Mouse (Mus musculus) hindbrain, embryonic 10.5 days (tissue): ENCODE results near the gene Lgals4. TPM values are rescaled to one million over a fixed set of nuclear protein-coding genes. Genes with fewer than 3 reads are reported as not detected.

ENCODE experiments used
- DNase-seq: peaks from one replicate; pipeline ENCODE4 v3.0.0-alpha.2; 2017; ENCODE audit warnings: low spot score
- H3K27ac ChIP-seq: fragments of 300-500 bp; sonication (generic); 2 replicates; pipeline ENCODE4 v1.5.1; 2016; ENCODE audit warnings: mild to moderate bottlenecking, moderate library complexity
- H3K27me3 ChIP-seq: fragments of 300-500 bp; sonication (generic); 2 replicates; pipeline ENCODE4 v1.6.1; 2016; ENCODE audit warnings: mild to moderate bottlenecking; ENCODE audit not compliant: poor library complexity, insufficient read depth, severe bottlenecking
- H3K36me3 ChIP-seq: fragments of 300-500 bp; sonication (generic); 2 replicates; pipeline ENCODE4 v1.6.1; 2016; ENCODE audit warnings: mild to moderate bottlenecking, moderate library complexity
- H3K4me1 ChIP-seq: fragments of 300-500 bp; sonication (generic); replicated peaks from 2 replicates; pipeline ENCODE4 v1.6.1; 2016; ENCODE audit warnings: mild to moderate bottlenecking
- H3K4me3 ChIP-seq: fragments of 300-500 bp; sonication (generic); 2 replicates; pipeline ENCODE4 v1.5.1; 2016; ENCODE audit warnings: mild to moderate bottlenecking, moderate library complexity
- H3K9me3 ChIP-seq: fragments of 300-500 bp; sonication (generic); 2 replicates; pipeline ENCODE4 v1.6.1; 2016; ENCODE audit warnings: mild to moderate bottlenecking, moderate library complexity
- WGBS: fragments of 180-500 bp; shearing (Covaris S2); methylation state at CpG from one replicate; pipeline ENCODE4 v1.1.7; 2016; 5-methylcytosine and 5-hydroxymethylcytosine counted together
- polyA plus RNA-seq: library from polyadenylated mRNA; unstranded; fragments of >200 nt; fragmentation: Nextera tagmentation; extraction: Ambion mirVana; gene quantifications from 2 replicates; pipeline ENCODE4 v1.2.1, GENCODE M21; 2016

The Lgals4 gene
- polyA plus RNA-seq, 1 experiment from 2014 or later = 3.9 TPM

GRCm38 (mm10) chr7:28811228-28811627, 22.4 kb upstream of the Lgals4 start:
- H3K4me1 ChIP-seq = peaks cover 63% of the 10 kb centered on the region
- WGBS = under 1% methylated on average over 40 of the region's 40 CpGs

GRCm38 (mm10) chr7:28811640-28812275, 21.9 kb upstream of the Lgals4 start:
- Histone ChIP-seq H3K36me3 (peaks cover 53% of the 10 kb centered on the region), H3K4me3 (peak overlapping the region; percentile 87), H3K27ac (peak overlapping the region; percentile 100), H3K27me3 (no peaks in the 10 kb centered on the region), H3K4me1 (peaks cover 66% of the 10 kb centered on the region), H3K9me3 (no peaks in the 10 kb centered on the region)
- 18% methylated on average over 7 of the region's 7 CpGs for WGBS
- DNase-seq = no peak

More at GRCm38 (mm10) chr7:28811228-28811627, 22.4 kb upstream of the Lgals4 start:
- H3K36me3 ChIP-seq = peaks cover 48% of the 10 kb centered on the region
- H3K27ac ChIP-seq = peak overlapping the region; percentile 100
- H3K4me3 ChIP-seq = peak overlapping the region; percentile 87
- H3K9me3 ChIP-seq = no peaks in the 10 kb centered on the region
- DNase-seq = peak; percentile 93
- H3K27me3 ChIP-seq = no peaks in the 10 kb centered on the region

- Histone ChIP-seq H3K4me1 (peaks cover 72% of the 10 kb centered on the region), H3K36me3 (peaks cover 60% of the 10 kb centered on the region), H3K4me3 (peak overlapping the region; percentile 87), H3K27ac (peak overlapping the region; percentile 100; the same call in 1 of the 2 replicates), H3K27me3 (no peaks in the 10 kb centered on the region), H3K9me3 (no peaks in the 10 kb centered on the region)
- WGBS = 76% methylated on average over 4 of the region's 4 CpGs
- DNase-seq = no peak
Measured at GRCm38 (mm10) chr7:28812436-28812835, 21.2 kb upstream of the Lgals4 start.

GRCm38 (mm10) chr7:28812949-28813348, 20.7 kb upstream of the Lgals4 start:
- Histone ChIP-seq H3K27me3 (no peaks in the 10 kb centered on the region), H3K4me3 (peak overlapping the region; percentile 87), H3K9me3 (no peaks in the 10 kb centered on the region), H3K27ac (no peak overlapping the region), H3K36me3 (peaks cover 65% of the 10 kb centered on the region), H3K4me1 (peaks cover 72% of the 10 kb centered on the region)
- DNase-seq = no peak
- WGBS = 91% methylated on average over 5 of the region's 5 CpGs

GRCm38 (mm10) chr7:28814306-28815034, 19.2 kb upstream of the Lgals4 start:
- Histone ChIP-seq H3K9me3 (no peaks in the 10 kb centered on the region), H3K4me1 (peaks cover 79% of the 10 kb centered on the region), H3K4me3 (peak overlapping the region; percentile 87; the same call in 1 of the 2 replicates), H3K27me3 (no peaks in the 10 kb centered on the region), H3K27ac (no peak overlapping the region), H3K36me3 (peaks cover 79% of the 10 kb centered on the region)
- no peak for DNase-seq
- 91% methylated on average over 5 of the region's 5 CpGs for WGBS

- WGBS = 92% methylated on average over 9 of the region's 9 CpGs
- Histone ChIP-seq H3K4me3 (0 out of 2 replicates have a peak overlapping the region, but pooled peaks have one; percentile 12), H3K9me3 (no peaks in the 10 kb centered on the region), H3K27ac (no peak overlapping the region), H3K27me3 (no peaks in the 10 kb centered on the region), H3K36me3 (peaks cover 87% of the 10 kb centered on the region), H3K4me1 (peaks cover 84% of the 10 kb centered on the region)
- no peak for DNase-seq
Measured at GRCm38 (mm10) chr7:28815230-28815629, 18.4 kb upstream of the Lgals4 start.

- no peaks in the 10 kb centered on the region for H3K27me3 ChIP-seq
- no peak overlapping the region for H3K27ac ChIP-seq
- peaks cover 94% of the 10 kb centered on the region for H3K4me1 ChIP-seq
- DNase-seq = no peak
- no peak overlapping the region for H3K4me3 ChIP-seq
- H3K36me3 ChIP-seq = peaks cover 97% of the 10 kb centered on the region
- WGBS = 86% methylated on average over 9 of the region's 9 CpGs
- no peaks in the 10 kb centered on the region for H3K9me3 ChIP-seq
Measured at GRCm38 (mm10) chr7:28816201-28816600, 17.5 kb upstream of the Lgals4 start.

- H3K36me3 ChIP-seq = peaks cover 99% of the 10 kb centered on the region
- DNase-seq = no peak
- no peaks in the 10 kb centered on the region for H3K27me3 ChIP-seq
- H3K4me3 ChIP-seq = no peak overlapping the region
- H3K4me1 ChIP-seq = peaks cover 96% of the 10 kb centered on the region
- no peaks in the 10 kb centered on the region for H3K9me3 ChIP-seq
- no peak overlapping the region for H3K27ac ChIP-seq
- 97% methylated on average over 10 of the region's 10 CpGs for WGBS
Measured at GRCm38 (mm10) chr7:28816920-28817319, 16.7 kb upstream of the Lgals4 start.

GRCm38 (mm10) chr7:28817524-28817923, 16.1 kb upstream of the Lgals4 start:
- 83% methylated on average over 6 of the region's 6 CpGs for WGBS
- no peak for DNase-seq
- H3K36me3 ChIP-seq = peaks cover 99% of the 10 kb centered on the region
- H3K27me3 ChIP-seq = no peaks in the 10 kb centered on the region
- H3K4me1 ChIP-seq = peaks cover 95% of the 10 kb centered on the region
- H3K9me3 ChIP-seq = no peaks in the 10 kb centered on the region
- no peak overlapping the region for H3K4me3 ChIP-seq
- H3K27ac ChIP-seq = no peak overlapping the region

- no peaks in the 10 kb centered on the region for H3K9me3 ChIP-seq
- peaks cover 99% of the 10 kb centered on the region for H3K36me3 ChIP-seq
- peaks cover 92% of the 10 kb centered on the region for H3K4me1 ChIP-seq
- no peak overlapping the region for H3K27ac ChIP-seq
- WGBS = 83% methylated on average over 4 of the region's 4 CpGs
- H3K4me3 ChIP-seq = peak overlapping the region; percentile 34; the same call in 1 of the 2 replicates
- no peaks in the 10 kb centered on the region for H3K27me3 ChIP-seq
- no peak for DNase-seq
Measured at GRCm38 (mm10) chr7:28817957-28818356, 15.7 kb upstream of the Lgals4 start.

GRCm38 (mm10) chr7:28818436-28818835, 15.2 kb upstream of the Lgals4 start:
- Histone ChIP-seq H3K27ac (peak overlapping the region; percentile 50; the same call in 1 of the 2 replicates), H3K9me3 (no peaks in the 10 kb centered on the region), H3K4me1 (peaks cover 89% of the 10 kb centered on the region), H3K27me3 (no peaks in the 10 kb centered on the region), H3K4me3 (peak overlapping the region; percentile 34; the same call in 1 of the 2 replicates), H3K36me3 (peaks cover 96% of the 10 kb centered on the region)
- no peak for DNase-seq
- 82% methylated on average over 18 of the region's 18 CpGs for WGBS

GRCm38 (mm10) chr7:28818861-28819452, 14.7 kb upstream of the Lgals4 start:
- H3K27me3 ChIP-seq = no peaks in the 10 kb centered on the region
- H3K4me3 ChIP-seq = peak overlapping the region; percentile 34; the same call in 1 of the 2 replicates
- DNase-seq = no peak
- 89% methylated on average over 4 of the region's 4 CpGs for WGBS
- H3K9me3 ChIP-seq = no peaks in the 10 kb centered on the region
- H3K36me3 ChIP-seq = peaks cover 91% of the 10 kb centered on the region
- peaks cover 85% of the 10 kb centered on the region for H3K4me1 ChIP-seq
- H3K27ac ChIP-seq = no peak overlapping the region

- 85% methylated on average over 4 of the region's 4 CpGs for WGBS
- H3K27ac ChIP-seq = peak overlapping the region; percentile 83
- H3K9me3 ChIP-seq = no peaks in the 10 kb centered on the region
- peak overlapping the region; percentile 36; the same call in 1 of the 2 replicates for H3K4me3 ChIP-seq
- peaks cover 82% of the 10 kb centered on the region for H3K4me1 ChIP-seq
- DNase-seq = no peak
- no peaks in the 10 kb centered on the region for H3K27me3 ChIP-seq
- H3K36me3 ChIP-seq = peaks cover 85% of the 10 kb centered on the region
Measured at GRCm38 (mm10) chr7:28819571-28819970, 14.1 kb upstream of the Lgals4 start.
